Mouse (Mus musculus): ENCODE measurements around the gene Spib. TPM values are rescaled to one million over a fixed set of nuclear protein-coding genes. Genes with fewer than 3 reads are reported as not detected.

The Spib gene
- not detected in 2 replicates for polyA plus RNA-seq (2015; fragmentation: Nextera tagmentation; extraction: Ambion mirVana)

DNA sequence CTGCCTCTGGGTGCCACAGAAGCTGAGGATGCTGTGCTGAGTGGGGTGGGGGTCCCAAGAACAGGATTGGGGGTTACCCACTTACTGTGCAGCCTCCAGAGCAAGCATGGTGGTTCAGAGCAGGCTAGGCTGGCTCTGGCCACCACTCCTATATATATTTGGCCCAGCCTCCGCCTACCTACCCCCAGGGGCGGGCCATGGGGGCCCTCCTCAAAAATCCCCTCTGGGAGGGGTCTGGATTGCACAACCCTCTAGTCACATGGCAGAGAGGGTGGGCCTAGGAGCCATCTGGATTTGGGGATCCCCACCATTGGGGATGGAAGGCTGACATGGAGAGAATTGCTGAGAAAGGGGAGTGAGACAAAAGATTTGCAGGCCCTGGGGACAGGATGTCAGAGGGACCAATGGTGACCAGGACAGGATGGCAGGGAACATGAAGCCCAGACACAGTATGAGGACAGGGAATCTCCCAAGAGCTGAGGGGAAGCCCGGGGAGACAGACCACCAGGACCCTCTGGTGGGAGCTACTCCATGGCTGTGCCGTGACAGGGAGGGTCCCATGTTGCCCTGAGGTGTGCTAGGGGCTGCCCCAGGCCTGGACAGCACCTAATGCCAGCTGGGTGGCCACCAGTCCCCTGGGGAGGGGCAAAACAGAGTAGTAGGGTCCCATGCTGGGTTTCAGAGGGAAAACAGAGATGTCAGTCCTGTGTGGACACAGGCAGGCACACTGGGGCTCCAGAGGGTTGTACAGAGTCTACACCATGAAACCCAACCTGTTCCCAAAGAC, at the start of gene Spib:
TSS of gene Spib (minus strand) at position 126 of the 787 bp plus-strand sequence.
- Histone ChIP-seq H3K4me1 (peaks cover 6% of the 10 kb centered on the region), H3K9me3 (no peaks in the 10 kb centered on the region), H3K9ac (replicated peaks) (no peak within 1 kb of the TSS), H3K4me2 (replicated peaks) (no peak within 1 kb of the TSS), H3K27me3 (no peaks in the 10 kb centered on the region), H3K36me3 (no peaks in the 10 kb centered on the region), H3K4me3 (no peak within 1 kb of the TSS), H3K27ac (replicated peaks) (no peak within 1 kb of the TSS)
- 88% methylated on average over 4 of the region's 4 CpGs for WGBS
- ATAC-seq (replicated peaks): no peak

DNA sequence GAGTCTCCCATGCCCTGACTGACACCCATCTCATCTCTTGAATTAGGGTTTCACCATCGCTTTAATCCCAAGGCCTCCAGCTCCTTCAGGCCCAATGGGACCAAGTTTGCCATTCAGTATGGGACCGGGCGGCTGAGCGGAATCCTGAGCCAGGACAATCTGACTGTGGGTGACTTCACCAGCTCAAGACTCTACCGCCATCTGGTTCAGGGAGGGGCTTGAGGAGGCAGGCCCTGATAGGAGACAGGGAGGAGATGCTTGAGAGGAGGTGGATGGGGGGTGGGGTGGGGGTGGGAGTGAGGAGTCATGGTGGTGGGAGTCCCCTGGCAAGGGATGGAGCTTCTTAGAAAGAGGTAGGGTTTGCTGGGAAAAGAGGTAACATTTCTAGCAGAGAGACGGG, 49.8 kb upstream of the Spib start:
- Histone ChIP-seq H3K9me3 (no peaks in the 10 kb centered on the region), H3K4me3 (no peak overlapping the region), H3K9ac (replicated peaks) (no peak overlapping the region), H3K4me2 (replicated peaks) (no peak overlapping the region), H3K36me3 (no peaks in the 10 kb centered on the region), H3K27me3 (0 out of 2 replicates have a peak, but pooled peaks cover 3% of the 10 kb centered on the region), H3K27ac (replicated peaks) (no peak overlapping the region), H3K4me1 (no peaks in the 10 kb centered on the region)
- WGBS: 87% methylated on average over 6 of the region's 6 CpGs
- no peak for ATAC-seq (replicated peaks)

DNA sequence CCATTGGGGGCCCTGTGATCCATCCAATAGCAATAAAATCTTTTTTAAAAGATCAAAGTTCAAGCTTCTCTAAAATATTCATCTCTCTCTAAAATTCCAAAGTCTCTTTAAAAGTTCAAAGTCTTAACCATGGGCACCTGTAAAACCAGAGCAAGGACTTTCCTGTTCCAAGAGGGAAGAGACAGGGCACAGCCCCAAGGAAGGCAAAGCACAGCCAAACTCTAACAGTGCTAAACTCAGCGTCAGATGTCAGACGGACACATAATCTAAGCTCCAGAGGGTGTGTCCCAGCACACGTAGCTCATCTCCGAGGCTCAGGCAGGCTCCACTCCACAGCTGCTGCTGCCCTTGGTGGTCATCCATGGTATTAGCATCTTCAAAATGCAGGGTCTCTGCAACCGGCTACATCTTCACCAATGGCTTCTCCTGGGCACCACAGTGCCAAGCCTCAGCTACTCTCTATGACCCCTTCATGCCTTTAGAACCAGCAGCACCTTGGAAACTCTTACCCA, 44.5 kb upstream of the Spib start:
- WGBS: 59% methylated on average over 5 of the region's 5 CpGs
- Histone ChIP-seq H3K4me1 (no peaks in the 10 kb centered on the region), H3K36me3 (no peaks in the 10 kb centered on the region), H3K9ac (replicated peaks) (no peak overlapping the region), H3K4me2 (replicated peaks) (no peak overlapping the region), H3K9me3 (no peaks in the 10 kb centered on the region), H3K4me3 (no peak overlapping the region), H3K27me3 (no peaks in the 10 kb centered on the region), H3K27ac (replicated peaks) (no peak overlapping the region)
- ATAC-seq (replicated peaks): no peak

DNA sequence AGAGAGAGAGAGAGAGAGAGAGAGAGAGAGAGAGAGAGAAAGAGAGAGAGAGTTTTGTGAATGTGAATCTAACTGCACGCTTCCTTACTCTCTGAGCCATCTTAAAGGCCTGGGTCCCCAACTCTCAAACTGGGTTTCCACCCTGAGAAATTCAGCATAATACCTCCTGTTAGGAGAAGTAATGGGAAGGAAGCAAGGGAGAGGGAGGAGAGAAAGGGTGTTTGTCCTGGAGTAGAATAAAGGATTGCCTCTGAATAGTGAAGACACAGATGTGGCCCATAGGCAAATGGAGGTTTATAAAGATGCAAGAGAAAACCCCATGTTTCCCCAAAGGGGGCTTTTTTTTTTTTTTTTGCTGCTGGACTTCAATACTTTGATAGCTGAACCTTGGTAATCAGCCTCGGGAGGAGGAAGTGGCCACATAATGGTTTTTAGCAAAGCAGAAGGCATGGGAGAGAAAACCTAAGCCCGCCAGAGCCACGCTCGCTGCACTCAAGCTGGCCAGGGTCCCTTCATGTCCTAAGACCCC, 41.1 kb upstream of the Spib start:
- Histone ChIP-seq H3K27ac (replicated peaks) (no peak overlapping the region), H3K9me3 (no peaks in the 10 kb centered on the region), H3K4me3 (no peak overlapping the region), H3K4me2 (replicated peaks) (no peak overlapping the region), H3K9ac (replicated peaks) (no peak overlapping the region), H3K36me3 (no peaks in the 10 kb centered on the region), H3K4me1 (no peaks in the 10 kb centered on the region), H3K27me3 (no peaks in the 10 kb centered on the region)
- no peak for ATAC-seq (replicated peaks)
- WGBS: 79% methylated on average over 5 of the region's 5 CpGs

DNA sequence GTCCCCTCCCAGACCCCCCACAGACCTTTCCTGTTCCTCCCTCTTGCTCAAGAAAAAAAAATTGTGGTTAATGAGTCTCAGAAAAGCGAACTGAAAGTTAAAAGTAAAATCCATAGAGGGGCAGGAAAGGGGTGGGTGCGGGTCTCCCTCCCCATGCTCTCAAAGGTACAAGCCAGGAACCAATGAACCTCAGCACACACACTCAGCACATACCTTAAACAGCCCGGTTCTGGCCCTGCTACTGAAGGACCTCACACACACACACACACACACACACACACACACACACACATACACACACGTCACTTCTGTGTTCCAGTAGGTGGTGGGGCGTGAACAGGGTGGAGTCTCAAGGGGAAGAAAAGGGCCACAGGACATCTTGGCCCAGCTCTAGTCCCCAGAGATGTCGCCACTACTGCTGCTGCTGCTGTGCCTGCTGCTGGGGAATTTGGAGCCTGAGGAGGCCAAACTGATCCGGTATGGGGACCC, 40.4 kb upstream of the Spib start, which contains the start of gene Napsa:
TSS of gene Napsa (plus strand) at position 168 of the 489 bp plus-strand sequence.
- no peaks in the 10 kb centered on the region for H3K27me3 ChIP-seq
- no peaks in the 10 kb centered on the region for H3K9me3 ChIP-seq
- no peak within 1 kb of the TSS for H3K4me3 ChIP-seq
- no peaks in the 10 kb centered on the region for H3K36me3 ChIP-seq
- 25% methylated on average over 7 of the region's 7 CpGs for WGBS
- no peak within 1 kb of the TSS for H3K9ac ChIP-seq (replicated peaks)
- H3K4me2 ChIP-seq (replicated peaks): no peak within 1 kb of the TSS
- no peak for ATAC-seq (replicated peaks)
- no peak within 1 kb of the TSS for H3K27ac ChIP-seq (replicated peaks)
- no peaks in the 10 kb centered on the region for H3K4me1 ChIP-seq

DNA sequence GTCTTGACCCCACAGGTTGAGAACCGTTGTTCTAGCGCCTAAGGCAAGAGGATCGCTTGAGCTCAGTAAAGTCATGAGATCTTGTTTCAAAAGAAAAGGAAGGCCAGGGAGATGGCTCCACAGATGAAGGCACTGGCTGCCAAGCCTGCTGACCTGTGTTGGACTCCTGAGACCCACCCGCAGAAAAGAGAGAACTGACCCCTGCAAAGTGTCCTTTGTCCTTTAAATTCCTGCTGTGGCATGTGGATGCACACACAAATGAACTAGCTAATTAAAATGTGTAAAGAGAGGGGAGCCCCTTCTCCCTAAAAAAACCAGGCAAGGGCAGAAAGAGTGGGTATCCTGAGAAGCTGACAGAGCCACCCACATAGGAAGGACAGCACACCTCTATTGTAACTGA, 39.9 kb upstream of the Spib start:
- 32% methylated on average over 4 of the region's 4 CpGs for WGBS
- Histone ChIP-seq H3K9ac (replicated peaks) (no peak overlapping the region), H3K36me3 (no peaks in the 10 kb centered on the region), H3K4me1 (no peaks in the 10 kb centered on the region), H3K9me3 (no peaks in the 10 kb centered on the region), H3K4me2 (replicated peaks) (no peak overlapping the region), H3K27ac (replicated peaks) (no peak overlapping the region), H3K4me3 (no peak overlapping the region), H3K27me3 (no peaks in the 10 kb centered on the region)
- no peak for ATAC-seq (replicated peaks)

DNA sequence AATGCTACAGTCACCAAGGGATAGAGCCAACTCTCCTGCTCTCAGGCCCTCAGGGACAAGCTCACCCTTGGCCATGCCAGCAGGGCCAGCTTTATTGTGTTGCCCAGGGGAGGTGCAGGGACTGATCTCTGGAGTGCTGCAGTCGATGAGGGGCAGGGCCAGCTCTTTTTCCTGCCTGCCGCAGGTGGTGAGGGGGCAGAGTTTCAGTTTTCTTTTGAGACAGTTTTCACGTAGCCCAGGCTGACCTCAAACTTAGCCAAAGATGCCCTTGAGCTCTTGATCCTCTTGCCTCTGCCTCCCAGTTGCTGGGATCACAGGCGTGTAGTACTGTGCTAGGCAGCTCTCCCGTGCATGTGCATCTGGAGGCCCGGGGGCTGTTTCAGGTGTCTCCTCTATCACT, 39.1 kb upstream of the Spib start:
- 82% methylated on average over 6 of the region's 6 CpGs for WGBS
- Histone ChIP-seq H3K4me3 (no peak overlapping the region), H3K36me3 (no peaks in the 10 kb centered on the region), H3K27ac (replicated peaks) (no peak overlapping the region), H3K27me3 (no peaks in the 10 kb centered on the region), H3K4me1 (no peaks in the 10 kb centered on the region), H3K9ac (replicated peaks) (no peak overlapping the region), H3K4me2 (replicated peaks) (no peak overlapping the region), H3K9me3 (no peaks in the 10 kb centered on the region)
- no peak for ATAC-seq (replicated peaks)

DNA sequence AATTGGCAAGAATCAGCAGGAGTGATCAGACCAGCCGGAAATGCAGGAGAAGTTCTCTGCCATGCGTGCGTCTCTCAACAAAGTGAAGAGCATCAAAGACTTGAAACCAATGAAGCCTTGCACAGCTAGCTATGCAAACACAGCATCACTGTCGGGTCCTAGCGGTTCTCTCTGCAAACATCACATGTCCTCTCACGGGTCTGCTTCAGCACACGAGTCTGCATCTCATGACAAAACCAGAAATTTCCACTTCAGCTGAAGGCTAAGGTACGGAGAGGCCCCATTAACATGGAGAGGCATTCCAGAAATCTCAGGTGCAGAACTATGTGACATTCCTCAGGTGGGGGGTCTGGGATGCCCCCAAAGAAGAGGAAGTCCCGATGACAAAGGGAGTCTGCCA, 36.9 kb upstream of the Spib start:
- H3K36me3 ChIP-seq: no peaks in the 10 kb centered on the region
- no peak overlapping the region for H3K27ac ChIP-seq (replicated peaks)
- ATAC-seq (replicated peaks): no peak
- no peak overlapping the region for H3K9ac ChIP-seq (replicated peaks)
- H3K9me3 ChIP-seq: no peaks in the 10 kb centered on the region
- no peaks in the 10 kb centered on the region for H3K27me3 ChIP-seq
- H3K4me3 ChIP-seq: no peak overlapping the region
- no peaks in the 10 kb centered on the region for H3K4me1 ChIP-seq
- WGBS: 77% methylated on average over 9 of the region's 9 CpGs
- H3K4me2 ChIP-seq (replicated peaks): no peak overlapping the region

DNA sequence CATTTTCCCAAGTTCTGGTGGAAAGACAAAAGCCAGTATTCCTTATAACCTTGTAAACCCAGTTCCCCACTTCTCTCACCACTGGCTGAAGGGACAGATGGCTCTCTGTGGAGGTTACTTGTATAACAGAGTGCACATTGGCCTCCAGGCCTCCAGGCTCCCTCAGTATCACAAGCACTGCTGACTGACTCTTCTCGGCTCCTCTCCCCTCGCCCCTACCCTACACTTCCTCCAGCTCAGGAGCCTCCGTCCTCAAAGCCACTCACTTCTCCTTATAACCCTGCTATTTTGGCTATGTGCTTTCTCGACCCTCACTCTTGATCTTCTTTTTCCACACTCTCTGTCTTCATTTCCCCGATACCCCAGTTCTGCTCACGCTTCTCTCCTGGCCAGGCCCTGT, 33.5 kb upstream of the Spib start:
- H3K9ac ChIP-seq (replicated peaks): no peak overlapping the region
- no peak overlapping the region for H3K4me3 ChIP-seq
- no peaks in the 10 kb centered on the region for H3K36me3 ChIP-seq
- H3K27ac ChIP-seq (replicated peaks): no peak overlapping the region
- no peak for ATAC-seq (replicated peaks)
- WGBS: 74% methylated on average over 6 of the region's 6 CpGs
- H3K4me1 ChIP-seq: no peaks in the 10 kb centered on the region
- no peaks in the 10 kb centered on the region for H3K9me3 ChIP-seq
- no peak overlapping the region for H3K4me2 ChIP-seq (replicated peaks)
- H3K27me3 ChIP-seq: no peaks in the 10 kb centered on the region

DNA sequence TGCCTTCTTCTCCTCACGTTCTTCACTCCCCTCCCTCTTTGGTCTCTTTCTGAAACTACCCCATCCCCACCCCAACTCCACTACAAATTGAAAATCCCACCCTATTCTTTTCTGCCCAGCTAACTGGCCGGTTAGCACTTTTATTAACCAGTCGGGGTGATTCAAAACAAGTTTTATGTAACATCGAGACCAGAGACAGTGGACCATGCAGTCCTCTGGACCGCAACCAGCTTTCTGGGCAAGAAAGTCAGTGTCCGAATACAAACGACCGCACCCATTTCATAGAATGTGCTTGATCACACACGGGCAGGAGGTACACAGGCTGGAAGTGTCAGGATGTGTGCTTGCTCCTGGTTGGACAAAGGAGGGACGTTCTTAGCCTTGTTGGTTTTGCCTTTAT, 32.6 kb upstream of the Spib start:
- Histone ChIP-seq H3K27ac (replicated peaks) (no peak overlapping the region), H3K4me3 (no peak overlapping the region), H3K9me3 (no peaks in the 10 kb centered on the region), H3K4me1 (no peaks in the 10 kb centered on the region), H3K27me3 (no peaks in the 10 kb centered on the region), H3K9ac (replicated peaks) (no peak overlapping the region), H3K4me2 (replicated peaks) (no peak overlapping the region), H3K36me3 (no peaks in the 10 kb centered on the region)
- ATAC-seq (replicated peaks): no peak
- 85% methylated on average over 10 of the region's 10 CpGs for whole genome bisulfite sequencing

DNA sequence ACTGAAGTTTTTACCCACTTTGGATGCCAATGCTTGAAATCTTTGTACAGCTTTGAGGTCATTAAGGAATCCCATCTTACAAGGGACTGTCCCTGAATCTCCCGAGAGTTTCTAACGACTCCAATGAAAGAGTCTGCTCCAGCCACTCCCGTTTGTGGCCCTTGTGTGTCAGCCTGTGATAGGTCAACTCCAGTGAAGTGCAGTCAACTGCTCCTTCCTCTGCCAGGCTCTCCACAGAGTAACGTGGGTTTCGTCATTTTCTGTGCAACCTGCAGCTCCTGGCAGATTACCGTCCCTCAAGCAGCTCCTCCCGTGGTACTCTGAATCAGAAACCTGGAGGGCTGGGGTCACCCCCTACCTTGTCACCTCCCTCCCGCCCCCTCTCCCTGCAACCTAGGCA, 31.4 kb upstream of the Spib start:
- no peak overlapping the region for H3K9ac ChIP-seq (replicated peaks)
- 47% methylated on average over 8 of the region's 8 CpGs for WGBS

DNA sequence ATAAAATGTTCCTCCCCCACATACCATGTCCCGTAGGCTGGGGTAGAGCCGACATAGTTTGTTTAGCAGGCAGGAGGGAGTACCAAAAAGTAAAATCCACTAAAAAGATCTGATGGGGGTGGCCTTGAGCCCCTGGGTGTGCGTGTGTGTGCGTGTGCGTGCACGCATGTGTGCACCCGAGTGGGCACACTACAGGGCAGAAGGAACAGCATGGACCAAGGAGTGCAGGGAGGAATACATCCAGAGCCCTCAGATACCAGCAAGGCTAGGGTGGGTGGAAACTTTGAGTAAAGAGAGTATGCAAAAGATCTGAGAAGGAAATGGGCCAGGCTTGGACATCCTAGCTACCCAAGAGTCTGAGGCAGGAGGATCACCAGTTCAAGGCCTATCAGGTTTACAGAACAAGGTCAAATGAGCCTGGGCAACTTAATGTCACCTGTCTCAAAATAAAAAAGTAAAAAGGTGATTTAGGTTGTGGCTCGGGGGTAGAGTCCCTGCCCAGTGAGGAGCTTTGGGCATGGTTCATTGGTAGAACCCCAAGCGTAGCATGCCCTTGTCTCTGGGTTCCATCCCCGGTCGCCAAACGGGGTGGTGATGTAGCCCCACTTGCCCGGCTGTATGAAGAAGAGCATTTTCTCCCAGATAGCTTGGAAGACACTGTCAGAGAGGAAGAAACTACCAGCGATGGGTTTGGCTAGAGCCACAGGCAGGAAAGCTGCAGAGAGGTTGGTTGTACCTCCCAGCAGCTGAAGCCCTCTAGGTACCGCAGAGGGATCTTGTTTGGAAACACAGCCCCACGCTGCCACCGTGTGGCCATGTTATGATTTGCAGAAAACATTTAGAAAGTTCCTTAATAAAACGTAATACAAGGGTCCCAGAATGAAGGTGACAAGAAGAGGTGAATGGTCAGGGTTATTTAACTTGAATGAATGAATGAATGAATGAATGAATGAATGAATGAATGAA, 28.8 kb upstream of the Spib start:
- ATAC-seq (replicated peaks): peak; percentile 64
- Histone ChIP-seq H3K27me3 (no peaks in the 10 kb centered on the region; the same call in 1 of the 2 replicates), H3K9me3 (no peaks in the 10 kb centered on the region), H3K9ac (replicated peaks) (no peak overlapping the region), H3K27ac (replicated peaks) (no peak overlapping the region), H3K4me1 (no peaks in the 10 kb centered on the region), H3K4me3 (no peak overlapping the region), H3K36me3 (no peaks in the 10 kb centered on the region), H3K4me2 (replicated peaks) (no peak overlapping the region)
- 53% methylated on average over 18 of the region's 18 CpGs for WGBS

More for the DNA sequence above, 31.4 kb upstream of the Spib start:
- Histone ChIP-seq H3K27me3 (no peaks in the 10 kb centered on the region), H3K4me2 (replicated peaks) (no peak overlapping the region), H3K4me3 (no peak overlapping the region), H3K9me3 (no peaks in the 10 kb centered on the region), H3K36me3 (no peaks in the 10 kb centered on the region), H3K4me1 (no peaks in the 10 kb centered on the region), H3K27ac (replicated peaks) (no peak overlapping the region)
- ATAC-seq (replicated peaks): no peak

All from forebrain, embryonic 15.5 days (tissue).